Mouse (Mus musculus) frontal cortex, postnatal 36 days (tissue): ENCODE measurements around the gene Megf11.

Source experiments
- DNase-seq, 2 experiments: peaks; one replicate each; pipeline ENCODE4 v3.0.0; 2022; ENCODE audit warnings: low spot score in 2 of 2

Gene Megf11

DNA sequence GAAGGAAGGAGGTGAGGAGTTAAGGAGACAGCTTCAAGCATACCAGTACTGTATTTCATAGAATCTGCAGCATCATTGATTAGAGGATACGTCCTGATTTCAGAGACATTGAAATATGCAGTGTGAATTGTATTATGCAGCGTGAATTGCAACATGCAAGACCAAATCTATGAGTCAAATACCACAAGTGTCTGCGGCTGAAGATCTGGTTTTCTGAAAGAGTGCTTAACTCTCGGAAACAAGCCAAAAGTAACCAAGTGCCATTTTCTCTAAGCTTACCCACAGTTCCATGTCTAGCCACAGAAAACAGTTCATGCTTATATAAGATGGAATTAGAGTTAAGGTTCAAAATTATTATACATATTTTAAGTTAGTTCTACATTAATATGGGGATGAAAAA lies 362.3 kb downstream of the Megf11 start:
- DNase-seq, result no peak

GRCm38 (mm10) chr9:64749314-64749713 lies 363.9 kb downstream of the Megf11 start:
- no peak for DNase-seq

DNA sequence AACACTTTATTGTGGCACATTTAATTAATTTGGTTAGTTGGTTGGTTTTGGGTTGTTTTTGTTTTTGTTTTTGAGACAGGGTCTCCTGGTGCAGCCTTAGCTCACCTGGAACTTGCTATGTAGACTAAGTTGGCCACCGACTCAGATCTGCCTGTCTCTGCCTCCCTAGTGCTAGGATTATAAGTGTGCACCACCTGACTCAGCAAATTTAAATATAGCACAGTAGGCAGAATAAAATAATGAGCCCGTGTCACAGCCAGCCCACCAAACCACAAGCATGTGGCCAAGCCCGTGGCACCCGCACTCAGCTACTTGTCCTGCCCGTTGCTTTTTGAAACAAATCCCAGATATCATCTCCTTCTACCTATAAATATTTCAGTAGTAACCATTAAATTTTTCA lies 367.1 kb downstream of the Megf11 start:
- DNase-seq, result no peak

- DNase-seq, result no peak
Measured at GRCm38 (mm10) chr9:64758052-64758451, 372.6 kb downstream of the Megf11 start.
